Mouse (Mus musculus) neural tube, embryonic 12.5 days (tissue): Measurements from ENCODE around the gene Gm16253. TPM values are rescaled to one million over a fixed set of nuclear protein-coding genes. Genes with fewer than 3 reads are reported as not detected.

Source experiments
- ATAC-seq: fragments of 200-750 bp; cut with Nextera tagmentation; 2 replicates; pipeline ENCODE4 v1.8.0; 2017; ENCODE audit warnings: low read depth, mild to moderate bottlenecking, moderate TSS enrichment, moderate library complexity; ENCODE audit not compliant: low FRiP score
- H3K27ac ChIP-seq: fragments of 300-500 bp; sonication (generic); 2 replicates; pipeline ENCODE4 v1.5.1; 2016
- H3K27me3 ChIP-seq: fragments of 300-500 bp; sonication (generic); replicated peaks from 2 replicates; pipeline ENCODE4 v1.6.1; 2016; ENCODE audit warnings: mild to moderate bottlenecking
- H3K36me3 ChIP-seq: fragments of 300-500 bp; sonication (generic); 2 replicates; pipeline ENCODE4 v1.6.1; 2016; ENCODE audit warnings: mild to moderate bottlenecking
- H3K4me1 ChIP-seq: fragments of 300-500 bp; sonication (generic); 2 replicates; pipeline ENCODE4 v1.6.1; 2016
- H3K4me2 ChIP-seq: fragments of 300-500 bp; sonication (generic); replicated peaks from 2 replicates; pipeline ENCODE4 v1.6.1; 2016; ENCODE audit warnings: mild to moderate bottlenecking
- H3K4me3 ChIP-seq: fragments of 300-500 bp; sonication (generic); 2 replicates; pipeline ENCODE4 v1.5.1; 2016
- H3K9ac ChIP-seq: fragments of 300-500 bp; sonication (generic); 2 replicates; pipeline ENCODE4 v1.6.1; 2016; ENCODE audit warnings: mild to moderate bottlenecking
- H3K9me3 ChIP-seq: fragments of 300-500 bp; sonication (generic); 2 replicates; pipeline ENCODE4 v1.6.1; 2016; ENCODE audit warnings: mild to moderate bottlenecking
- WGBS: fragments of 180-500 bp; shearing (Covaris S2); methylation state at CpG from one replicate; pipeline ENCODE4 v1.1.7; 2016; 5-methylcytosine and 5-hydroxymethylcytosine counted together
- polyA plus RNA-seq: library from polyadenylated mRNA; unstranded; fragments of >200 nt; fragmentation: Nextera tagmentation; extraction: Ambion mirVana; gene quantifications from 2 replicates; pipeline ENCODE4 v1.2.1, GENCODE M21; 2016

The Gm16253 gene
- polyA plus RNA-seq, result 1.6 and 3.0 TPM in 2 replicates

- peaks cover 7% of the 10 kb centered on the region; the same call in 1 of the 2 replicates for H3K27me3 ChIP-seq
- peaks cover 23% of the 10 kb centered on the region for H3K4me1 ChIP-seq
- no peaks in the 10 kb centered on the region for H3K9me3 ChIP-seq
- H3K4me3 ChIP-seq, result no peak within 1 kb of the TSS; the same call in 1 of the 2 replicates
- H3K4me2 ChIP-seq, result peak within 1 kb of the TSS; percentile 47
- peak; percentile 89 for ATAC-seq
- 19% methylated on average over 17 of the region's 17 CpGs for WGBS
- peak within 1 kb of the TSS; percentile 39 for H3K27ac ChIP-seq
- no peaks in the 10 kb centered on the region for H3K36me3 ChIP-seq
- H3K9ac ChIP-seq, result no peak within 1 kb of the TSS
Measured at GRCm38 (mm10) chr3:96576690-96577541, at the start of gene Gm16253. Gene Gm16253 (plus strand): TSS chr3:96576984.

DNA sequence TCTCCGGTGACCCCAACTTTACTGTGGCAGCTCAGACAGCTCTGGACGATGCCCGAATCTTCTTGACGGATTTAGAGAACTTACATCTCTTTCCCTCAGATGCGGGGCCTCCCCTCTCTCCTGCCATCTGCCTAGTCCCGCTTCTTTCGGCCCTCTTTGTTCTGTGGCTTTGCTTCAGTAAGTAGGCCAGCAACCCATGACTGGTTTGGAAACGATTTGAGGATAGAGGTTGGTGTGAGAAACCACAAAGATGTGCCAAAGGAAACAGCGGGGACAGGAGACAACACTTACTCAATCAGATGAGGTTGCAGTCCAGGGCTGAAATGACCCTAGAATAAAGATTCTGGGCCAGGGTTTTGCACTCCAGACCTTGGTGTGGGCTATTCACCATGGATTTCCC is 48.3 kb upstream of the Gm16253 start:
- Histone ChIP-seq H3K4me2 (no peak overlapping the region), H3K27ac (no peak overlapping the region), H3K36me3 (no peaks in the 10 kb centered on the region), H3K4me3 (no peak overlapping the region), H3K9me3 (no peaks in the 10 kb centered on the region), H3K9ac (no peak overlapping the region), H3K4me1 (peaks cover 10% of the 10 kb centered on the region), H3K27me3 (peaks cover 40% of the 10 kb centered on the region)
- WGBS, result 49% methylated on average over 9 of the region's 9 CpGs
- ATAC-seq, result no peak

DNA sequence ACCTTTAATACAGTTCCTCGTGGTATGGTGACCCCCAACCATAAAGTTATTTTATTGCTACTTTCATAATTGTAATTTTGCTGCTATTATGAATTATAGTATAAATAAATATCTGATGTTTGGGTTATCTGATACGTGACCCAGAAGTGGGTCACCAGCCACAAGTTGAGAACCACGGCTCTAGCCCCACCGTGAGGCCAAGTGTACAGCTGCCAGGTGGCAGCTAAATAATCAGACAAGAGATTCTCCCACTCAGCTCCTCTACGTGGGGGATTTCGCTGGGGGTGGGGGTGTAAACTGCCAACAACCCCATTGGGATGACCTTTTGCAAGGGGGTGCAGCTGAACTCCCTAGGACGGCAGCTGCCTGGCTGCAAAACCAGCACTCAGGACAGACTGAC is 44.7 kb upstream of the Gm16253 start:
- Histone ChIP-seq H3K4me3 (no peak overlapping the region), H3K27ac (no peak overlapping the region), H3K9me3 (no peaks in the 10 kb centered on the region), H3K9ac (no peak overlapping the region), H3K4me2 (no peak overlapping the region), H3K4me1 (peaks cover 4% of the 10 kb centered on the region), H3K36me3 (no peaks in the 10 kb centered on the region), H3K27me3 (peaks cover 22% of the 10 kb centered on the region)
- 68% methylated on average over 7 of the region's 7 CpGs for WGBS
- ATAC-seq, result no peak

GRCm38 (mm10) chr3:96534300-96534699 is 42.5 kb upstream of the Gm16253 start:
- WGBS, result 68% methylated on average over 2 of the region's 2 CpGs

GRCm38 (mm10) chr3:96539316-96539715 is 37.5 kb upstream of the Gm16253 start:
- Histone ChIP-seq H3K27ac (no peak overlapping the region), H3K36me3 (no peaks in the 10 kb centered on the region), H3K4me2 (no peak overlapping the region), H3K4me3 (no peak overlapping the region), H3K27me3 (no peaks in the 10 kb centered on the region), H3K9me3 (no peaks in the 10 kb centered on the region), H3K9ac (no peak overlapping the region), H3K4me1 (no peaks in the 10 kb centered on the region)
- 72% methylated on average over 2 of the region's 2 CpGs for WGBS
- ATAC-seq, result no peak

More at GRCm38 (mm10) chr3:96534300-96534699, 42.5 kb upstream of the Gm16253 start:
- ATAC-seq, result no peak
- H3K4me2 ChIP-seq, result no peak overlapping the region
- H3K4me3 ChIP-seq, result no peak overlapping the region
- H3K27ac ChIP-seq, result no peak overlapping the region
- no peaks in the 10 kb centered on the region for H3K4me1 ChIP-seq
- no peak overlapping the region for H3K9ac ChIP-seq
- no peaks in the 10 kb centered on the region for H3K36me3 ChIP-seq
- no peaks in the 10 kb centered on the region for H3K9me3 ChIP-seq
- peaks cover 1% of the 10 kb centered on the region; the same call in 1 of the 2 replicates for H3K27me3 ChIP-seq

DNA sequence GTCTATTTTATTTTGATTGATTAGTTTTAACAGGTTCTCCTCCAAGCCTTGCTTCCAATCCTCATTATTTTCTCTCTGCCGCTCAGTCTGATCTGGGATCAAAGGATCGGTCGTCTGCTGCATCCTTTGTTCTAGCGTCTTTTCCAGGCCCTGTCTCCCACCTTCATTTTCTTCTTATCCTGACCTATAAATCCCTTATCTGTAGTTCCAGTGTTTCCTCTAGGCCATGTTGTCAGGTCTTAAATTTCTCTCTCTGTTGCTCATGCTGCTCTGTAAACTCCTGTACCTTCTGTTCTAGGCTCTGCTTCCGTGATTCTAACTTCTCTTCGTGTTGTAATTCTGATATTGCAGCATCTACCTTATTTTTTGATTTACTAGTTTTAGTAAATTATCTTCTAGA is 36.0 kb upstream of the Gm16253 start:
- Histone ChIP-seq H3K4me2 (no peak overlapping the region), H3K27me3 (no peaks in the 10 kb centered on the region), H3K4me3 (no peak overlapping the region), H3K9ac (no peak overlapping the region), H3K27ac (no peak overlapping the region), H3K4me1 (no peaks in the 10 kb centered on the region), H3K9me3 (no peaks in the 10 kb centered on the region), H3K36me3 (no peaks in the 10 kb centered on the region)
- no peak for ATAC-seq
- WGBS, result 30% methylated on average over 6 of the region's 6 CpGs

- Histone ChIP-seq H3K4me2 (no peak overlapping the region), H3K4me1 (no peaks in the 10 kb centered on the region)
- no peak for ATAC-seq
Measured at GRCm38 (mm10) chr3:96541328-96542078, 35.3 kb upstream of the Gm16253 start.

GRCm38 (mm10) chr3:96542554-96542953 is 34.2 kb upstream of the Gm16253 start:
- no peaks in the 10 kb centered on the region for H3K27me3 ChIP-seq
- H3K4me2 ChIP-seq, result no peak overlapping the region
- no peak overlapping the region for H3K27ac ChIP-seq
- H3K4me3 ChIP-seq, result no peak overlapping the region
- H3K4me1 ChIP-seq, result no peaks in the 10 kb centered on the region
- H3K36me3 ChIP-seq, result no peaks in the 10 kb centered on the region
- no peak overlapping the region for H3K9ac ChIP-seq
- H3K9me3 ChIP-seq, result no peaks in the 10 kb centered on the region
- no peak for ATAC-seq
- WGBS, result 82% methylated on average over 8 of the region's 8 CpGs

More at GRCm38 (mm10) chr3:96541328-96542078, 35.3 kb upstream of the Gm16253 start:
- Histone ChIP-seq H3K27me3 (no peaks in the 10 kb centered on the region), H3K4me3 (no peak overlapping the region), H3K9ac (no peak overlapping the region), H3K27ac (no peak overlapping the region), H3K36me3 (no peaks in the 10 kb centered on the region), H3K9me3 (no peaks in the 10 kb centered on the region)
- WGBS, result 23% methylated on average over 14 of the region's 14 CpGs

DNA sequence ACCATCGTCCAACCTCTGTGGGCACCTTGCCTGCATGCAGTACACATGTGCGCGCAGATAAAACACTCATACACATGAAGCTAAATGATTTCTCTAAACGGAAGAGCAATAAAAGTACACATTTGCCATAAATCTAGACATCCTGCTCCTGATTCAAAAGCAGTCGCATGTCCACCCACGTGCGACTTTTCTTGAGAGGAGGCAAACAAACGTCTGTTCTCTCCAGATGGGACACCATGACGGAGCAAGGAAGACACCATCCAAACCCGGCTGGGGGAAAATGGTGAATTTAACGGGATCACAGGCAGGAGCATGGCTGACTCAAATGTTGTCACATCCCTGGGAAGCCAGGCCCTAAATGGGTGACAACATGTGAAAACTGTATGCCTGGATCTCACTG is 33.4 kb upstream of the Gm16253 start:
- H3K9me3 ChIP-seq, result no peaks in the 10 kb centered on the region
- no peaks in the 10 kb centered on the region for H3K36me3 ChIP-seq
- H3K27ac ChIP-seq, result no peak overlapping the region
- H3K9ac ChIP-seq, result no peak overlapping the region
- no peaks in the 10 kb centered on the region for H3K4me1 ChIP-seq
- H3K4me3 ChIP-seq, result no peak overlapping the region
- no peaks in the 10 kb centered on the region for H3K27me3 ChIP-seq
- H3K4me2 ChIP-seq, result no peak overlapping the region
- 85% methylated on average over 11 of the region's 11 CpGs for WGBS
- no peak for ATAC-seq

DNA sequence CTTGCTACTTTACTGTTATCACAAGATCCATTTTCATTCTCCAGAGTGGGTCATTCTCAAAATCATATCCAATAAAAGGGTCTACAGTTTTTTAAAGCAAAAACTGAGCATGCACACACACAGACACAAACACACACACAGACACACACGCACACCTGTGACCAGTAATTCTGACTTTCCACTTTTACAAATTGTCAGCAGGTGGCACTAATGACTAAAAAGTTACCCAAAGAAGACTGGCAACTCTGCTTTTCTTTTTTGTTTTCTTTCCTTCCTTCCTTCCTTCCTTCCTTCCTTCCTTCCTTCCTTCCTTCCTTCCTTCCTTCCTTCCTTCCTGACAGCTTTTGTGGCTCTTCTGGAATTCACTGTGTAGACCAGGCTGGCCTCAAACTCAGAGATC is 31.2 kb upstream of the Gm16253 start:
- 48% methylated on average over 1 of the region's 1 CpGs for WGBS
- ATAC-seq, result no peak
- Histone ChIP-seq H3K27me3 (no peaks in the 10 kb centered on the region), H3K4me3 (no peak overlapping the region), H3K9ac (no peak overlapping the region), H3K9me3 (no peaks in the 10 kb centered on the region), H3K4me1 (no peaks in the 10 kb centered on the region), H3K4me2 (no peak overlapping the region), H3K36me3 (no peaks in the 10 kb centered on the region), H3K27ac (no peak overlapping the region)

DNA sequence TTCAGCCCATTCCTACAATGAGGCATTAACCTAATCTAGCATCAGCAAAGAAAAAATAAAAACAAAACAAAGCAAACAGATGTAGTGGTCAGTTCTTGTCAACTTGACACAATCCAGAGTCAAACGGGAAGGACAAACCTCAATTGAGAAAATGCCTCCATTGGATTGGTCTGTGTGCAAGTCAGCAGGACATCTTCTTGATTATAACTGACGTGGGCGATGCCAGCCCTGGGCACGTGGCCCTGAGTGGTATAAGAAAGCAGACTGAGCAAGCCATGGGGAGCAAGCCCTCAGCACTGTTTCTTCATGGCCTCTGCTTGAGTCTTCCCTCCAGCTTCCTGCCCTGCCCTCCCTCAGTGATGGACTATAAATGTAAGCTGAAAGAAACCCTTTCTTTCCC is 29.9 kb upstream of the Gm16253 start:
- no peak overlapping the region for H3K4me3 ChIP-seq
- no peak overlapping the region for H3K9ac ChIP-seq
- no peaks in the 10 kb centered on the region for H3K36me3 ChIP-seq
- no peaks in the 10 kb centered on the region for H3K27me3 ChIP-seq
- ATAC-seq, result 0 out of 2 replicates have a peak, but pooled peaks have one; percentile 7
- H3K9me3 ChIP-seq, result no peaks in the 10 kb centered on the region
- 47% methylated on average over 4 of the region's 4 CpGs for WGBS
- H3K27ac ChIP-seq, result no peak overlapping the region
- no peaks in the 10 kb centered on the region for H3K4me1 ChIP-seq
- peak overlapping the region; percentile 27; the same call in 1 of the 2 replicates for H3K4me2 ChIP-seq

GRCm38 (mm10) chr3:96547389-96547960 is 29.3 kb upstream of the Gm16253 start:
- Histone ChIP-seq H3K4me3 (no peak overlapping the region), H3K4me1 (no peaks in the 10 kb centered on the region), H3K27ac (no peak overlapping the region), H3K9ac (no peak overlapping the region), H3K27me3 (no peaks in the 10 kb centered on the region), H3K36me3 (no peaks in the 10 kb centered on the region), H3K4me2 (peak overlapping the region; percentile 42), H3K9me3 (no peaks in the 10 kb centered on the region)
- 0 out of 2 replicates have a peak, but pooled peaks have one; percentile 37 for ATAC-seq
- WGBS, result 9% methylated on average over 14 of the region's 14 CpGs
